Mouse (Mus musculus) gastrocnemius, postnatal 4 days (tissue): ENCODE results near the gene Fam166b. TPM values are rescaled to one million over a fixed set of nuclear protein-coding genes. Genes with fewer than 3 reads are reported as not detected.
A peak's percentile ranks its signal among the peaks of the same experiment; 100 is the strongest.

Experiments used
- DNase-seq, 2 experiments: peaks; one replicate each; pipeline ENCODE4 v3.0.0; 2021 to 2022; ENCODE audit warnings: low spot score in 2 of 2, mixed read lengths in 2 of 2
- total RNA-seq, 2 experiments: library from RNA; stranded (reverse); gene quantifications; 2 replicates each; pipeline ENCODE4 v1.2.3; 2021

The Fam166b gene
- total RNA-seq, 2 experiments from 2014 or later, result 0.47 TPM; not detected in 1

- peak; percentile 69 to 85 for DNase-seq
Measured at GRCm38 (mm10) chr4:43431690-43432089, 2.8 kb upstream of the Fam166b start.

- no peak for DNase-seq
Measured at GRCm38 (mm10) chr4:43428180-43428861, 613 bp downstream of the Fam166b start.

DNA sequence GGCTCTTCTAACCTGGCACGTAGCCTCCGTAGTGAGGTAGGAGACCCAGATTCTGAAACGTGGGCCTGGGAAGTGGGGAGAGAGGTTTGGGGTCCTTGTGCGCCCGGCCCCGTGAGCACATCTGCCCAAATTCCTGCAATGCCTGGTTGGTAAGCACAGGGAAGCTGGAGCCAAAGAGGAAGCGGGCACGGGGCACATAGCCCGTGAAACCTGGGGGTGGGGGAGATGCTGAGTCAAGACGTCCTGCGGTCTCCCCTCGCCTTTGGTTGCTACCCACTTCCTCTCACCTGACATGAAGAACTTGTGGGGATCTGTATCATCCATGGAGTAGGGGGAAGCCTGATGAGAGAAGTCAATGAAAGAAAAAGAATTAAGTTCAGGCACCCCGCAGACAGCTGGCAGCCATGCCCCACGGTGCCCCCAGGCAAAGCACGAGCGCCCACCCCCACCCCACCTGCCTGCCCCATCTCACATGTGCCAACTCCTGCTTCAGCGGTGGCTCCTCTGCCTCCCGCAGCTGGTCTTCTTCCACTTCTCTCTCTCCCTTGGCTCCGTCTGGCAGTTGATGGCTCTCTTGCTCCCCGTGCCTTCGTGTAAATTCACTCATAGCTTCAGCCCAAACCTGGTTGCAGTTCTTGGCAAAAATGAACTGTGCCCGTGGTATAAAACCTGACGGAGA, 1.3 kb downstream of the Fam166b start:
- no peak for DNase-seq

DNA sequence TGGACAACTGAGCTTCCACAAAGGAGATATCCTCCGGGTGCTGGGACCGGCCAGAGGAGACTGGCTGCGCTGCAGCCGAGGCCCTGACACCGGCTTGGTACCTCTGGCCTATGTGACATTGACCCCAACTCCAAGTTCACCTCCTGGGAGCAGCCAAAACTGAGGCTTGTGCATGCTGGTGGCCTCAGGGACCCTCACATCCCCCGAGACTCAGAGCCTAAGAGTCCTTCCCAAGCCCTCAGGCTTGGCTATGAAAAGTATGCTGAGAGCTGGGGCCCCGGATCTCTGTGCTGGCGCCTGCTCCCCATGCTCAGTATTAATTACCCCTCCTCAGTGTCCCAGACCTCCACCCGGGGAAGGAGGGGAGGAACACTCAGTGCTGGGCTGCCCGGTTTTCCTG, 2.4 kb downstream of the Fam166b start:
- no peak for DNase-seq

DNA sequence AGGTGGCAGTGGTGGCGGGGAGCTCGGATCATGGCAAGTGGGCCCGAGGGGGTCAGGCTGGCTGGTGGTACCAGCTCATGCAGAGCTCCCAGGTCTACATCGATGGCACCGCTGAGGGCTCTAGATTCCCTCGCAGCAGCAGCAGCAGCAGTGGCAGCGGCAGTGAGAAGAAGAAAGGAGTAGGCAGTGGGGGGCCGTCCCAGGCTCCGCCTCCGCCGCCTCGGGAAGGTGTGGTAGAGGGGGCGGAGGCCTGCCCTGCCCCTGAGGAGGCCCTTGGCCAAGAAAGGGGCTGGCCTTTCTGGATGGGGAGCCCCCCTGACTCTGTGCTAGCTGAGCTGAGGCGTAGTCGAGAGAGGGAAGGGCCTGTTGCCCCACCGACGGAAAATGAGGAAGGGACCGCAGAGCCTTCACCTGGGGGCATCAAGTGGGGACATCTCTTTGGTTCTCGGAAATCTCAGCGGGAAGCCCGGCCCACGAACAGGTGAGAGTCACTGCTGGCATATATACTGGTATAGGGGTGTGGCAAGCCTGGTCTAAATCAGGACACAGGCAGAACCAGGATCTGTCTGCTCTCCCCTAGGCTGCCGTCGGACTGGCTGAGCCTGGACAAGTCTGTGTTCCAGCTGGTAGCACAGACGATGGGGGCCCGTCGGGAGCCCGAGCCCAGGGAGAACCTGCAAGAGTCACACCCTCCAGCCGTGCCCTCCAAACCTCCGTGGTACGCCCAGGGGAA, 3.1 kb downstream of the Fam166b start:
- DNase-seq, result peak in 1 of 2 experiments; percentile 23

DNA sequence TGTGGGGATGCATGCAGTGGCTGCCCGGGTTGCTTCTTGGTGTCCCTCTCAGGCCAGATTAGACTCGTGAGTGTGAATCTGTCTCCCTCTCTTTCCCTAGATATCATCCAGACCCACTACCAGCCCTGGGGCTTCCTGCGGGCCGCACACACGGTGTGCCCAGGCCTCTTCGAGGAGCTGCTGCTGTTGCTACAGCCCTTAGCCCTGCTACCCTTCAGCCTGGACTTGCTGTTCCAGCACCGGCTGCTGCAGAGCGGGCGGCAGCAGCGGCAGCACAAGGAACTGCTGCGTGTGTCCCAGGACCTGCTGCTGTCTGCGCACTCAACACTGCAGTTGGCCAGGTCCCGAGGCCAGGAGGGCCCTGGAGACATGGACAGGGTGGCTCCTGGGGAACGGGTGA, 3.7 kb downstream of the Fam166b start:
- DNase-seq, result no peak

GRCm38 (mm10) chr4:43424072-43424471, 4.9 kb downstream of the Fam166b start:
- no peak for DNase-seq

GRCm38 (mm10) chr4:43423267-43423934, 5.5 kb downstream of the Fam166b start:
- peak in 1 of 2 experiments; percentile 7 for DNase-seq

DNA sequence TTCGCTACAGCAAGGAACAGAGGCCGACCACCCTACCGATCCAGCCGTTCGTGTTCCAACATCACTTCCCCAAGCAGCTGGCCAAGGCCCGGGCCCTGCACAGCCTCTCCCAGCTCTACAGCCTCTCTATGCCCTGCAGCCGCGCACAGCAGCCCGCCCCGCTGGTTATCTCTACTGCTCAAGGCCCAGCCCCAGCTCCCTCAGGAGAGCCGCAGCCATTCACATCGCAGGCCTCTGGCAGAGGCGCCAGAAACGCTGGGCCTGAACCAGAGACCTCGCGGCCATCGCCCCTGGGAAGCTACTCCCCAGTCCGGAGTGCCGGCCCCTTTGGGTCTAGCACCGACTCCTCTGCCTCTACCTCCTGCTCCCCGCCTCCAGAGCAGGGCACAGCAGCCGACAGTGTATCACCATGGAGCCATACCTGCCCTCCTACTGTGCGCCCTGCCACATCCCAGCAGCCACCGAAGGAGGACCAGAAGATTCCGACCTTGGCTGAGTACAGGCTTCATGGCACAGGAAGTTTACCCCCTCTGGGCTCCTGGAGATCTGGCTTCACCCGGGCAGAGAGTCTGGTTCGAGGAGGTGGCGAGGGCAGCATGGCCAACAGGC, 7.2 kb downstream of the Fam166b start:
- no peak for DNase-seq

GRCm38 (mm10) chr4:43420305-43420704, 8.6 kb downstream of the Fam166b start:
- peak in 1 of 2 experiments; percentile 70 for DNase-seq

DNA sequence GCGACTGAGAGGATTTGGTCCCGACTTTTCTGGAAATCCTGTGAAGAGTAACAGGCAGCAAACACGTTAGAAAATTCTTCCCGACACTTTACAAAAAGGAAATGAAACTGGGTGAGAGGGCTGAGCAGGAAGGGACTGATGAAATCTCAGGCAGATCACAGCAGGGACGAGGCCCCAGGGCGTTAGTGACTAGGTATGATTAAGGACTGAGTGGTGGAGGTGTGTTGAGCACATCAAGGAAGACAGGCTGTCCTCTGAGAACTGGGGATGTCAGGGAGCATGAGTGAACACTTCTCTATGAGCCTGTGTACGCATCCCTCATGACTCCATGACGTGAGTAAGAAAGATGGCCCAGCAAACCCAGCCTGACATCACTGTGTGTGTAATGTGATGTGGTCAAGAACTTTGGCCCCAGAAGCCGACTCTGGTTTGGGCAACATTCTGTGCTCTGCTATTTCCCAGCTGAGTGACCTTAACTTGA, 9.1 kb downstream of the Fam166b start:
- no peak for DNase-seq

- no peak for DNase-seq
Measured at GRCm38 (mm10) chr4:43418973-43419656, 9.8 kb downstream of the Fam166b start.

DNA sequence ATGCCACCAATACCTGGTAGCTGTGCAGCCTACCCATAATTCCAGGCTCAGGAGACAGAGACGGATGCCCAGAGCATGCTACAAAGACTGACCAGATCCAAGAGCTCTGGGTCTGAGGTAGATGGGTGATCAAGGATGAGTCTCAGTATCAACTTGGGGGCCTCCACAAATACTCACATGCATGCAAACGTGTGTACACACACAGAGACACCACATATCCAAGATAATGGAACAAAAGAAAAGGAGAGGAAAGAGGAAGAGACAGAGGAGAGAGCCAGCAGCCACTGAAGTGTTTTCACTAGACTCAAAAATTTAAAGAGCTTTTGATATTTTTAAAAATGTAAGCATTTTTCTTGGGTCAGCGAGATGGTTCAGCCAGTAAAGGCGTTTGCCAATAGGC, 10.5 kb downstream of the Fam166b start:
- DNase-seq, result no peak

DNA sequence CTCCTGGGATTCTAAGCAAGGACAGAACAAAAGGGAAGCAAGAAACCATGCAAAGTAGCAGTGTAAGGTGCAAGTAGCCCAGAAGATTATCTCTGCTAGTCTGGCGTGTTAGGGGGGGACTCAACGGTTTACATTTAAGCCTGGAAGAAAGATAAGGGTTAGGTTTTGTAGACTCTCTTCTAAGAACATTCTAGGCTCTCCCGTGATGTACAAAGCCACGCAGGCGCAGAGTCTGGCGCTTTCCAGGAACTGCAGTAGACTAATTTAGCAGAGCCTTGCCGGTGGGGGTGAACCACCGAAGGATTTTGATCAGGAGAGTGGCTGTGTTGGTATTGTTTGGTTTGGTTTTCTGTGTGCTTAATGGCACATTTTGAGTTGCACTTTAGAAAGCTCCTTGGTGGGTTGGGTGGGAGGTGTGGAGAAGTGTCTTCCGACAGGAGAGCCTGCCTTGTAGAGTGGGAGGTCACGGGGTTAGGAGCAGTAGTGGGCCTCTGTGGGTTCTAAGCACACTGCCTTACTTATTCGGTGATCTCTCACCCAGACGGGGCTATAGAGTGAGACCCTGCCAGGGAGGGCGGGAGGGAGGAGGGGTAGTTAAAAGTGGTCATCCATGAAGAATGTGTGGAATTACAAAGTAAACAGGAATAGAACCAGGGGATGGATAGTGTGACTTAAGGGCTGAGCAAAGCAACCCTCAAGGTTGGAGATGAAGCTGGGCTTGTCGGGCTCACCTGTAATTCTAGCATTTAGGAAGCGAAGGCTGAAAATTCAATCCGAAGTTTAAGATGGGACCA, 11.5 kb downstream of the Fam166b start:
- DNase-seq, result no peak

DNA sequence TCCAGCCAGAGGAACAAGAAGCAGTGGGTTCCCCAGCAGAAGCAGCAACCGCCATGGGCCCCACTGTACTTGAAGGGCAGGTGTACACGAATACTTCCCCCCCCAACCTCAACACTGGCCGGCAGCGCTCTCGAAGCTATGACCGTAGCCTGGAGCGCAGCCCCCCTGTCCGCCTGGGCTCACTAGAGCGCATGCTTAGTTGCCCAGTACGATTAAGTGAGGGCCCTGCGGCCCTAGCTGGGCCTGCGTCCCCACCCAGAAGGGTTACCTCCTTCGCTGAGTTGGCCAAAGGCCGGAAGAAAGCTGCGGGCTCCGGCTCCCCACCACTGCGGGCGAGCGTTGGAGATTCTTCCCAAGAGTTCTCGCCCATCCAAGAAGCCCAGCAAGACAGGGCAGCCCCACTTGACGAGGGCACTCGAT, 12.9 kb downstream of the Fam166b start:
- DNase-seq, result no peak

GRCm38 (mm10) chr4:43415221-43416070, 13.5 kb downstream of the Fam166b start:
- no peak for DNase-seq

DNA sequence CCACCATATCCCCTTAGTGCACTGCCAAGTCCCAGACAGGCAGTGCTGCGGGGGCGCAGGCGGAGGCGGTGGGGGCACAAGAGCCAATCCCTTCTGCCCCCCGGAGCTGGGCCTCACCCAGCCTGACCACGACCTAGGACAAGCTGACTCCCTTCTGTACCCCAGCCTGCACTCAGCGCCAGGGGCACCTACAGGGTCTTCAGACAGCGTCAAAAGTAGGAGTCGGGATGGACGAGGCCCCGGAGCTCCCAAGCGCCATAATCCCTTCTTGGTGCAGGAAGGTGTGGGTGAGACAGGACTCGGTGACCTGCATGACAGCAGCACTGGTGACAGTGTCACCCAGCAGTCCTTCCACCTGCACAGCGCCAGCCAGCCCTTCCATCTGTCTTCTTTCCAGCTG, 14.2 kb downstream of the Fam166b start:
- no peak for DNase-seq

DNA sequence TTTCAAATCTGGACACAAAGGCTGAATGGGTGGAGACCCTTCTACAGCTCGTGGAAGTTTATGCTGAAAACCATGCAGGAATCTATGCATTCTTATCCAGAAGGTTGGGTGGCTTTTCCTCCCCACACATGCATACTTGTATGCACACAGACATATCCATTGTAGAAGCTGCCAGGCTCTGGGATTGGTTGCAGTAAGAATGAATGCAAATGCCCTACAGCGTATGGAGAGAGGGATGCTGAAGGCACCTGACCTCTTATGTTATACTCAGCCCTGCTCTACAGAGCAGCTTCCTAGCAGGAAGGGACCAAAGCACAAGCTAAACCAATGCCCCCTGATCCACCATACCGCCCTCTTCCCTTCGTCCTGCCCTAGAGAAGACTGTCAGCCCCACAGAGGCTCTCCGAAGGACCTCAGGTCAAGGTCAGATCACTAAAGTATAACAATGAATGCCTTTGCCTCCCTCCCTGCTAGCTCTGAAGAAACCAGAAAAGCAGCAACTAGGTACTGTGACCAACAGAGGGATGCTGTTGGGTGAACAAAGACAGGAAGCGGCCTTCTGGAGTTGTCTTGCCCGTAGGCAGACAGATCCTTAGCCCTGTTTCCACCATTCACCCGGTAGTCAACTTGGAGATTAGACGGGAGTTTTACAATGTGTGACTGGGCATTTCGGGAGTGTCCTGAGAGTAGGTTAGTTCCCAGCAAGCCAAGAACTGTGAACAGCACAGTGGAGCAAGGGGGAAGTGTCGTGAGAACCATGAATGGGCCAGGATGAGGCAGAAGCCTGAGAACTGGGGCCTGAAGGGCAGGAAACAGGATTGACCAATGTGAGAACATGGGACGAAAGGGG, 21.6 kb downstream of the Fam166b start:
- no peak for DNase-seq
